In the genomic region with DNA sequence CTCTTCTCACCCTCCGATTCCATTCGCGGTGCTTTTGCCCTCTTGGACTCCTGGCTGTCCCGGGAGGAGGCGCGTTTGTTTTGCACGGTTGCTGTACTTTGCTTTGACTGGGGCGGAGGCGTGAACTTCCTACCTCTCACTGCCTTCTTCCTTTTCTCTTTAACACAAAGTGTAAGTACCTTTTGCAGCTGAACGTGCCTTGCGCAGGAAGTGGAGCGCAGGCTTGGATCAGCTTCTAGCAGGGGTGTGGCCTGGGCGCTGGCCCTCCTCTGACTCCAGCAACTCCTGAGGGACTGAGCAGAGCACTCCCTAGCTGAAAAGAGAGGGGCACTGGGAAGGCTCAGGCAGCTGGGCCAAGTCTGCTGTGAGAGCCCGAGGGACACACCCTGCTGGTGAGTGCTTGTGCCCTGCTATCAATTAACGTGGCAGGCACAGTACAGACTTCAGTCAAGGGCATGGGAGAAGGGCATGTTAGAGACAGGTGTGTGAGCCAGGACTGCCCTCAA, we compare ENCODE assay signal across 8 mouse cellular contexts. TPM values are rescaled to one million over a fixed set of nuclear protein-coding genes. Genes with fewer than 3 reads are reported as not detected.
DNase-seq lines count a peak whose midpoint lies in the region; ATAC-seq lines count a peak whose summit lies in the region.

TSS of gene Zc3h12d (plus strand) at position 300 of the 506 bp plus-strand sequence.

- 0 out of 2 replicates have a peak, but pooled peaks have one; percentile 59 for ATAC-seq in embryonic facial prominence, embryonic 11.5 days (replicated peaks; ENCODE audit: insufficient number of reproducible peaks, low FRiP score, low TSS enrichment, low read depth)
- ATAC-seq in limb, embryonic 11.5 days (ENCODE audit: insufficient number of reproducible peaks, low FRiP score, low TSS enrichment, low read depth), result no peak
- peak; percentile 90 for ATAC-seq in stomach, embryonic 15.5 days (ENCODE audit: insufficient read depth, low FRiP score, low read depth)

- no peaks in the 10 kb centered on the region for H3K4me1 ChIP-seq in embryonic facial prominence, embryonic 11.5 days (ENCODE audit: control insufficient read depth, insufficient read depth, low read length)
- peaks cover 11% of the 10 kb centered on the region for H3K4me1 ChIP-seq in hindbrain, embryonic 10.5 days (replicated peaks)
- peaks cover 7% of the 10 kb centered on the region for H3K4me1 ChIP-seq in limb, embryonic 11.5 days (ENCODE audit: control insufficient read depth, insufficient read depth, low read length)
- H3K4me1 ChIP-seq in stomach, embryonic 15.5 days, result 0 out of 2 replicates have a peak, but pooled peaks cover 5% of the 10 kb centered on the region

- no peak within 1 kb of the TSS for H3K27ac ChIP-seq in embryonic facial prominence, embryonic 11.5 days (replicated peaks; ENCODE audit: low read depth, low read length)
- no peak within 1 kb of the TSS for H3K27ac ChIP-seq in hindbrain, embryonic 10.5 days
- H3K27ac ChIP-seq in limb, embryonic 11.5 days (replicated peaks; ENCODE audit: low read depth, low read length), result no peak within 1 kb of the TSS
- H3K27ac ChIP-seq in stomach, embryonic 15.5 days, result peak within 1 kb of the TSS; percentile 52

- H3K36me3 ChIP-seq in embryonic facial prominence, embryonic 11.5 days (replicated peaks; ENCODE audit: control insufficient read depth, insufficient read depth, low read depth, low read length), result no peaks in the 10 kb centered on the region
- H3K36me3 ChIP-seq in hindbrain, embryonic 10.5 days, result no peaks in the 10 kb centered on the region
- H3K36me3 ChIP-seq in limb, embryonic 11.5 days (ENCODE audit: control insufficient read depth, insufficient read depth, low read length), result no peaks in the 10 kb centered on the region
- no peaks in the 10 kb centered on the region for H3K36me3 ChIP-seq in stomach, embryonic 15.5 days

- peak within 1 kb of the TSS; percentile 7 for H3K4me2 ChIP-seq in embryonic facial prominence, embryonic 11.5 days (ENCODE audit: low read depth, low read length)
- H3K4me2 ChIP-seq in limb, embryonic 11.5 days (ENCODE audit: low read depth, severe bottlenecking), result peak within 1 kb of the TSS; percentile 51
- H3K4me2 ChIP-seq in stomach, embryonic 15.5 days, result peak within 1 kb of the TSS; percentile 57

- H3K4me3 ChIP-seq in embryonic facial prominence, embryonic 11.5 days (ENCODE audit: low read depth, low read length), result 0 out of 2 replicates have a peak within 1 kb of the TSS, but pooled peaks have one; percentile 0
- H3K4me3 ChIP-seq in hindbrain, embryonic 10.5 days, result peak within 1 kb of the TSS; percentile 38
- H3K4me3 ChIP-seq in limb, embryonic 11.5 days (ENCODE audit: low read depth, low read length), result peak within 1 kb of the TSS; percentile 18
- peak within 1 kb of the TSS; percentile 29 for H3K4me3 ChIP-seq in stomach, embryonic 15.5 days (replicated peaks)

- WGBS in embryonic facial prominence, embryonic 11.5 days, result 4% methylated on average over 15 of the region's 15 CpGs
- WGBS in hindbrain, embryonic 10.5 days, result 4% methylated on average over 15 of the region's 15 CpGs
- 5% methylated on average over 15 of the region's 15 CpGs for WGBS in limb, embryonic 11.5 days
- WGBS in stomach, embryonic 15.5 days, result 2% methylated on average over 15 of the region's 15 CpGs

- no peaks in the 10 kb centered on the region for H3K9me3 ChIP-seq in embryonic facial prominence, embryonic 11.5 days (replicated peaks; ENCODE audit: control insufficient read depth, low read length)
- no peaks in the 10 kb centered on the region for H3K9me3 ChIP-seq in hindbrain, embryonic 10.5 days
- no peaks in the 10 kb centered on the region for H3K9me3 ChIP-seq in limb, embryonic 11.5 days (ENCODE audit: control insufficient read depth, low read length)
- H3K9me3 ChIP-seq in stomach, embryonic 15.5 days, result no peaks in the 10 kb centered on the region

- peak; percentile 54 for DNase-seq in R1 (ENCODE audit: low read depth, low spot score)
- peak; percentile 35 for DNase-seq in embryonic facial prominence, embryonic 11.5 days (ENCODE audit: low spot score)
- peak; percentile 19 for DNase-seq in hindbrain, embryonic 10.5 days (ENCODE audit: low spot score)
- DNase-seq in limb, embryonic 11.5 days (ENCODE audit: low spot score), result peak; percentile 47
- DNase-seq in mesoderm, embryonic 11.5 days (ENCODE audit: low read depth, low spot score), result peak; percentile 15
- no peak for DNase-seq in layer of hippocampus, adult 9-11 months
- no peak for DNase-seq in right cerebral cortex, postnatal 10 days (ENCODE audit: low spot score in 2 of 2)

- H3K9ac ChIP-seq in embryonic facial prominence, embryonic 11.5 days (replicated peaks; ENCODE audit: low read length), result 0 out of 2 replicates have a peak within 1 kb of the TSS, but pooled peaks have one; percentile 11
- H3K9ac ChIP-seq in limb, embryonic 11.5 days (ENCODE audit: low read length), result no peak within 1 kb of the TSS; the same call in none of the 2 replicates
- no peak within 1 kb of the TSS for H3K9ac ChIP-seq in stomach, embryonic 15.5 days

- H3K27me3 ChIP-seq in embryonic facial prominence, embryonic 11.5 days (ENCODE audit: control insufficient read depth, insufficient read depth, low read length), result no peaks in the 10 kb centered on the region
- peaks cover 5% of the 10 kb centered on the region; the same call in 1 of the 2 replicates for H3K27me3 ChIP-seq in hindbrain, embryonic 10.5 days (ENCODE audit: insufficient read depth, poor library complexity, severe bottlenecking)
- H3K27me3 ChIP-seq in limb, embryonic 11.5 days (ENCODE audit: control insufficient read depth, insufficient read depth, low read length), result no peaks in the 10 kb centered on the region
- no peaks in the 10 kb centered on the region for H3K27me3 ChIP-seq in stomach, embryonic 15.5 days (replicated peaks)

RNA-seq across cellular contexts. Expression of gene Zc3h12d, which starts in this region (rescaled TPM):
- polyA plus RNA-seq in embryonic facial prominence, embryonic 11.5 days (2014; fragmentation: Nextera tagmentation; extraction: Ambion mirVana), result 0.07 and 0.08 TPM in 2 replicates
- polyA plus RNA-seq in hindbrain, embryonic 10.5 days (2016; fragmentation: Nextera tagmentation; extraction: Ambion mirVana), result 0.10 and 0.12 TPM in 2 replicates
- polyA plus RNA-seq in limb, embryonic 11.5 days (2014; fragmentation: Nextera tagmentation; extraction: Ambion mirVana), result 0.07 TPM in 2 replicates
- polyA plus RNA-seq in stomach, embryonic 15.5 days (2015; fragmentation: Nextera tagmentation; extraction: Ambion mirVana), result 0.35 and 0.53 TPM in 2 replicates

Comparison
In these comparisons a context has a peak if more than half of its experiments do, and no peak if none do; other contexts are left out.
1. Peak in DNase-seq, ATAC-seq, H3K4me3 ChIP-seq, H3K9ac ChIP-seq and H3K4me2 ChIP-seq in embryonic facial prominence, embryonic 11.5 days; RNA of the gene not detected or under 1 TPM.
2. Peak in DNase-seq and H3K4me3 ChIP-seq in hindbrain, embryonic 10.5 days; RNA of the gene not detected or under 1 TPM.
3. Peak in DNase-seq, H3K4me3 ChIP-seq and H3K4me2 ChIP-seq in limb, embryonic 11.5 days; RNA of the gene not detected or under 1 TPM.
4. Peak in ATAC-seq, H3K4me3 ChIP-seq, H3K27ac ChIP-seq and H3K4me2 ChIP-seq in stomach, embryonic 15.5 days; RNA of the gene not detected or under 1 TPM.
5. DNase-seq: peak in R1 (single experiment) and mesoderm, embryonic 11.5 days (single experiment); none in layer of hippocampus, adult 9-11 months (single experiment) and right cerebral cortex, postnatal 10 days (0 of 2).
6. H3K4me2 ChIP-seq: peak in every context shown above with its lines; median percentile 57 in stomach, embryonic 15.5 days; 51 in limb, embryonic 11.5 days; 7 in embryonic facial prominence, embryonic 11.5 days.
7. Peak in every context shown above with its lines, with median percentiles within 50 percentile points of each other: H3K4me3 ChIP-seq.